Mouse (Mus musculus) small intestine, adult 2 months (tissue): ENCODE measurements around the gene Kmt5b. TPM values are rescaled to one million over a fixed set of nuclear protein-coding genes. Genes with fewer than 3 reads are reported as not detected.

Experiments used
- H3K27ac ChIP-seq: fragments of 200-500 bp; 2 replicates; pipeline ENCODE4 v1.5.1; 2012; ENCODE audit warnings: low read depth, low read length, control low read depth, inconsistent platforms; ENCODE audit not compliant: insufficient read depth
- H3K27me3 ChIP-seq: fragments of 200-500 bp; 2 replicates; pipeline ENCODE4 v1.6.1; 2012; ENCODE audit warnings: mild to moderate bottlenecking, moderate library complexity, low read length, inconsistent platforms; ENCODE audit not compliant: control insufficient read depth, insufficient read depth
- H3K36me3 ChIP-seq: fragments of 200-500 bp; 2 replicates; pipeline ENCODE4 v1.6.1; 2012; ENCODE audit warnings: mild to moderate bottlenecking, low read length, control low read depth, inconsistent platforms; ENCODE audit not compliant: control insufficient read depth, insufficient read depth
- H3K4me1 ChIP-seq: fragments of 200-500 bp; 2 replicates; pipeline ENCODE4 v1.6.1; 2012; ENCODE audit warnings: low read length, inconsistent platforms, mixed read lengths; ENCODE audit not compliant: control insufficient read depth, insufficient read depth, insufficient read length
- H3K4me3 ChIP-seq: fragments of 200-500 bp; 2 replicates; pipeline ENCODE4 v1.5.1; 2012; ENCODE audit warnings: low read depth, mild to moderate bottlenecking, control low read depth, inconsistent platforms, low read length, moderate library complexity
- CTCF ChIP-seq: fragments of 200-500 bp; IDR thresholded peaks from 2 replicates; pipeline ENCODE4 v1.5.1; 2012; ENCODE audit warnings: low read depth, mild to moderate bottlenecking, control low read depth, inconsistent platforms, low read length, moderate library complexity, mixed read lengths; ENCODE audit not compliant: insufficient replicate concordance, insufficient read length; ENCODE audit errors: extremely low read depth
- POLR2A ChIP-seq: fragments of 200-500 bp; IDR thresholded peaks from 2 replicates; pipeline ENCODE4 v1.6.1; 2012; ENCODE audit warnings: low read depth, mild to moderate bottlenecking, control low read depth, inconsistent platforms, low read length, moderate library complexity
- WGBS: fragments of 180-500 bp; shearing (Covaris S2); methylation state at CpG from one replicate; pipeline ENCODE4 v1.1.7; 2018; 5-methylcytosine and 5-hydroxymethylcytosine counted together
- polyA plus RNA-seq: library from polyadenylated mRNA; depleted of rRNA; stranded (reverse); fragments of >200 nt; gene quantifications from 2 replicates; pipeline ENCODE4 v1.2.3, GENCODE M21; 2012

The Kmt5b gene
- polyA plus RNA-seq, 1 experiment: 16.8 TPM

DNA sequence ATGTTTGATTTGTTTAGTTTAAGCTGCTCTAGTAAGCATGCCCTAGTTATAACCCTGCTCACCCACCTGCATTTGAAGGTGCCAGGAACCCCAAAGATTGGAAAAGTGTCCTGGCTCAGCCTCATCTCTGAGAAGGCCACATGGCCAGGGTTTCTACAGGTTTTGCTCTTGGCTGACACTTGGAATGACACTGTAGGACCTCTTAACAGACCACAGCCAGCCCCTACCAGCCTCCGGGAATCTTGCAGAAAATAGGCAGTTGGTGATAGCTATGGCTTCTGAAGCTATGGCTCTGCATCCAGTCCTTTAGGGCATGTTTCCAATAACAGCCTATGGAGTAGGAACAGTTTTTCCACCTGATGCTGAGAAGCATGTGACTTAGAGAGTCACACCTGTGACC is 77.6 kb downstream of the Kmt5b start:
- H3K27ac ChIP-seq: no peak overlapping the region
- 97% methylated on average over 1 of the region's 1 CpGs for WGBS
- H3K4me1 ChIP-seq: peaks cover 48% of the 10 kb centered on the region
- no peak overlapping the region for H3K4me3 ChIP-seq
- H3K27me3 ChIP-seq: no peaks in the 10 kb centered on the region
- TF ChIP-seq POLR2A (no peak), CTCF (no peak)
- no peaks in the 10 kb centered on the region for H3K36me3 ChIP-seq

DNA sequence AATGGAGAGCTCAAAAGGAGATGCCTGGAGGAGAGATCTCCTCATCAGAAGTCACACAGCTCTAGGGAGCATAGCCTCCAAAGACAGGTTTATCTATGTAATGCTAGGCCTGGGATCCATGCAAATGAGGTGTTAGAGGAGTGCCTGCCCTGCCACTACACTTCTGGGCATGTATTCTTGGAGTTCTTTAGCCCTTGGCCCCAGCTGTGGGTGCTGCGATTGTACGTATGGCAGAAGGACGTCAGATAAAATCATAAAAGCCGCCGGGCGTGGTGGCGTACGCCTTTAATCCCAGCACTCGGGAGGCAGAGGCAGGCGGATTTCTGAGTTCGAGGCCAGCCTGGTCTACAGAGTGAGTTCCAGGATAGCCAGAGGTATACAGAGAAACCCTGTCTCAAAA is 78.1 kb downstream of the Kmt5b start:
- TF ChIP-seq CTCF: no peak
- no peak for TF ChIP-seq POLR2A
- no peak overlapping the region for H3K27ac ChIP-seq
- H3K4me3 ChIP-seq: no peak overlapping the region
- no peaks in the 10 kb centered on the region for H3K27me3 ChIP-seq
- H3K36me3 ChIP-seq: no peaks in the 10 kb centered on the region
- 77% methylated on average over 11 of the region's 11 CpGs for WGBS
- peaks cover 46% of the 10 kb centered on the region for H3K4me1 ChIP-seq

DNA sequence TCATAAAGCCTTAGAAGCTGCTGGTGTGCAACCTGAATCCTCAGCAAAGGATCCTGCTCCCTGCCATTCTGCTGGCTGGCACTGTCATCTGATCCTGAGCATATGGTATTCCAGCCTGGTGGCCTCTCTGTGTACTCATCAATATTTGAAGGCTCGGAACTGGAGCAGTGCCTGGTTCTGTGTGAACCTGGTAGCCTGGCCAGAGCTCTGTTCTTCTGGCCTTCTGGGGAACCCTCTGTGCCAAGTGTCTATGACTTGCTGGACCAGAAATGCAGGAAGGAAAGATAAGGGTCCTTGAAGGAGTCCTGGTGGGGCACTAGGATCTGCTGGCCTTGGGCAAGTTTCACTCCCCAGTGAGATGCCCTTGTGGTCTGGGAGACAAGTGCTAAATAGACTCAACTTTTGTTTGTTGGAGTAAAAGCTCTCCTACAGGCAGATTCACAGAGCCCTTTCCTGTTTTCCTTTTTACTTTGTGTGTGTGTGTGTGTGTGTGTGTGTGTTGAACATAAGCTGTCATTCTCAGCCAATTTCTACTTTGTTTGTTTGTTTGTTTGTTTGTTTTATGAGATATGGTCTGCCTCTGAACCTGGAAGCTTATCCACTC is 78.7 kb downstream of the Kmt5b start:
- WGBS: 33% methylated on average over 1 of the region's 1 CpGs

GRCm38 (mm10) chr19:3846676-3847604 is 79.7 kb downstream of the Kmt5b start:
- 51% methylated on average over 10 of the region's 10 CpGs for WGBS
- Histone ChIP-seq H3K27ac (0 out of 2 replicates have a peak overlapping the region, but pooled peaks have one; percentile 7), H3K36me3 (no peaks in the 10 kb centered on the region), H3K27me3 (no peaks in the 10 kb centered on the region), H3K4me1 (peaks cover 46% of the 10 kb centered on the region), H3K4me3 (no peak overlapping the region)
- no peak for TF ChIP-seq CTCF
- TF ChIP-seq POLR2A: no peak

More for the DNA sequence above, 78.7 kb downstream of the Kmt5b start:
- Histone ChIP-seq H3K36me3 (no peaks in the 10 kb centered on the region), H3K4me3 (no peak overlapping the region), H3K27ac (no peak overlapping the region), H3K4me1 (peaks cover 44% of the 10 kb centered on the region), H3K27me3 (no peaks in the 10 kb centered on the region)
- TF ChIP-seq POLR2A: no peak
- TF ChIP-seq CTCF: no peak

DNA sequence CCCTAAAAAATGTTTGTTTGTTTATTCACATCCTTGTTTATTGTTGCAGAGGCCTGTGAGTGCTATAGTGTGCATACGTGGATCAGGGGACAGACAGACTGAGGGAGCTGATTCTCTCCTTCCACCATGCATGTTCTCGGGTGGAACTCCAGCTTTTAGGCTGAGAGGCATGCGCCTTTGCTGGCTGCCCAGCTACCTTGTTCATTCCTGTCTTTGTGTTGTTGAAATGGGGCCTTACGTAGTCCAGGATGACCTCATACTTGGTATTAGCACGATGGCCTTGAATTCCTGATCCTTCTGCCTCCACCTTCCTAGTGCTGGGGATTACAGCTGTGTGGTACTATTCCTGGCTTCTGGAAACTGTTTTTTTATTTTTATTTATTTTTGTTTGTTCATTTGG is 80.5 kb downstream of the Kmt5b start:
- H3K27ac ChIP-seq: no peak overlapping the region
- TF ChIP-seq POLR2A: no peak
- no peak for TF ChIP-seq CTCF
- no peak overlapping the region for H3K4me3 ChIP-seq
- WGBS: 65% methylated on average over 5 of the region's 5 CpGs
- H3K27me3 ChIP-seq: no peaks in the 10 kb centered on the region
- no peaks in the 10 kb centered on the region for H3K36me3 ChIP-seq
- H3K4me1 ChIP-seq: peaks cover 41% of the 10 kb centered on the region

DNA sequence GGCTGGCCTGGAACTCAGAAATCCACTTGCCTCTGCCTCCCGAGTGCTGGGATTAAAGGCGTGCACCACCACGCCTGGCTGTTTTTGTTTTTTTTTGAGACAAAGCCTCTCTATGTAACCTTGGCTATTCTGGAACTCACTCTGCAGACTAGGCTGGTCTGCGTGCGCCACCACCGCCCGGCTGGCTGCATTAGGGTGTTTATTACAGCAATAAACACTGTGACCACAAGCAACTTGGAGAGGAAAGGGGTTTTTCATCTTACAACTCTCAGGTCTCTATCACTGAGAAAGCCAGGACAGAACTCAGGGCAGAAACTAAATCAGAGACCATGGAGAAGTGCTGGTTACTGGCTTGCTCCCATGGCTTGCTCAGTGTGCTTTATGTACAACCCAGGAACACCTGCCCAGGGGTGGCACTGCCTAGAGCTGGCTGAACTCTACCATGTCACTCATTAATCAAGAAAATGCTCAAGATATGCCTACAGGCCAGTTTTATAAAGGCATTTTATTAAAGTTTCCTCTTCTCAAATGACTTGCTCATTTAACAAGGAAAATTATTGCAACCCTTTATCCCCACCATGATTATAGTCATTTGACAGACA is 81.1 kb downstream of the Kmt5b start:
- Histone ChIP-seq H3K4me3 (no peak overlapping the region), H3K27ac (peak overlapping the region; percentile 82), H3K27me3 (no peaks in the 10 kb centered on the region), H3K4me1 (peaks cover 39% of the 10 kb centered on the region), H3K36me3 (no peaks in the 10 kb centered on the region)
- 16% methylated on average over 7 of the region's 7 CpGs for WGBS
- TF ChIP-seq CTCF: no peak
- no peak for TF ChIP-seq POLR2A

GRCm38 (mm10) chr19:3849251-3849650 is 82.0 kb downstream of the Kmt5b start:
- Histone ChIP-seq H3K27me3 (no peaks in the 10 kb centered on the region), H3K4me3 (no peak overlapping the region), H3K27ac (peak overlapping the region; percentile 82), H3K4me1 (peaks cover 39% of the 10 kb centered on the region), H3K36me3 (no peaks in the 10 kb centered on the region)
- no peak for TF ChIP-seq POLR2A
- no peak for TF ChIP-seq CTCF
- WGBS: 65% methylated on average over 2 of the region's 2 CpGs
